Mouse (Mus musculus): Measurements from ENCODE around the gene Dcun1d2.
A peak's percentile ranks its signal among the peaks of the same experiment; 100 is the strongest.

Gene Dcun1d2

DNA sequence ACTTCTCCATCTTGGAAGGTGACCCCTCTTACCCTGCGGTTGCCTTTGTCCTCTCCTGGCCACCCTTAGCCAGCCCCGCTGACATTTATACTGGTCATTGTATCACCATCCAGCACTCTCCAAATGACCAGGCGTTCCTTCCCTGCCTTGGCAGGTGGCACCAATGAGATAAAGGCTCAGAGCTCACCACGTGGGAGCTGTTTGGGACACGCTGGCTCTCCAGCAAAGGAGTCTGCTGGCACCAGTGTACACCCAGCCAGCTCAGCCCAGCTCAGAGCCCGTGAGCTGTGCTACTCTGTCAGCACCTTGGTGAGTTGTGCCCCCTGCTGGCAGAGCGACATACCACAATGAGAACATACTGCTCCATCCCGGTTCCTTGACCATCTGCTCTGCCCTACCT, 33.9 kb downstream of the Dcun1d2 start, which contains the start of gene Adprhl1:
Gene Adprhl1 (minus strand): TSS at position 144 of the 400 bp plus-strand sequence.
- peak; percentile 60 to 69 for DNase-seq (ENCODE audit: low spot score in 2 of 2)

DNA sequence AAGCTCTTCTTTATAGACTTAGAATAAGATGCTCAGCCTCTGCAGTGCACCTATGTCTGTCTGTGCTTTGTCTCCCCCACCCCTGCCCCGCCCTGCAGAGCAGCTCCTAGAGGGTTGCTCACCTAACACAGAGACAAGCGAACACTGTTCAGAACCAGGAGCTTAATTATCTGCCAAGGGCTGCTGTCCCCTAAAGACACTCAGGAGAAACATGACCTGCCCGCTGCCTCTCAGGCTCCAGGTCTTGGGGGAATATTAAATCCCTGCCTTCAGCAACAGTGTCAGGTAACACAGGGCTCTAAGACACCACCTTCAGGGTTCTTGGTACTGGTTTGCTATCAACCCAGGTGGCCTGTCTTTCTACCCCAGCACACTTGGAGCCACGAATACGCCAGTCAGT, 34.5 kb downstream of the Dcun1d2 start:
- no peak for DNase-seq (ENCODE audit: low spot score in 2 of 2)

DNA sequence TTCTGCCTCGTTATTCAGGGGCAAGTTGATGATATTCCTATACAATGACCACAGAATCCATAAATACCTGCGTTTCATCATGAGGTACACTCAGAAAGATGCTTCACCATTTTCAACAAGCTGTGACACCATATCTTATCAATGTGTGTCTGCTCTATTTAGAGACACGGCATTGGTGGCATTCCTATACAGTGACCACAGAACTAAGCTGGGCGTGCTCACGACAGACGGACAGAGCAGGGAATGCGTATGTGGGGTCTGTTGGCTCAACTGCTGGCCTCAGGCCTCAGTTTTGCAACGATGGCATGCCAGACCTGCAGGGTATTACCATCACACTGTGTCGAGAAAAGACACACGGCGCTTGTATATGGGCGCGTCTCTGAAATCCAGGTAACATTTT, 35.1 kb downstream of the Dcun1d2 start:
- no peak for DNase-seq (ENCODE audit: low spot score in 2 of 2)

- no peak for DNase-seq (ENCODE audit: low spot score in 2 of 2)
Measured at GRCm38 (mm10) chr8:13244343-13244880, 43.5 kb downstream of the Dcun1d2 start.

GRCm38 (mm10) chr8:13242985-13243870, 44.7 kb downstream of the Dcun1d2 start:
- no peak for DNase-seq (ENCODE audit: low spot score in 2 of 2)

GRCm38 (mm10) chr8:13240691-13241090, 47.2 kb downstream of the Dcun1d2 start:
- DNase-seq (ENCODE audit: low spot score in 2 of 2), result no peak

GRCm38 (mm10) chr8:13240055-13240454, 47.9 kb downstream of the Dcun1d2 start:
- DNase-seq (ENCODE audit: low spot score in 2 of 2), result no peak

- DNase-seq (ENCODE audit: low spot score in 2 of 2), result no peak
Measured at GRCm38 (mm10) chr8:13234803-13235202, 53.1 kb downstream of the Dcun1d2 start.

DNA sequence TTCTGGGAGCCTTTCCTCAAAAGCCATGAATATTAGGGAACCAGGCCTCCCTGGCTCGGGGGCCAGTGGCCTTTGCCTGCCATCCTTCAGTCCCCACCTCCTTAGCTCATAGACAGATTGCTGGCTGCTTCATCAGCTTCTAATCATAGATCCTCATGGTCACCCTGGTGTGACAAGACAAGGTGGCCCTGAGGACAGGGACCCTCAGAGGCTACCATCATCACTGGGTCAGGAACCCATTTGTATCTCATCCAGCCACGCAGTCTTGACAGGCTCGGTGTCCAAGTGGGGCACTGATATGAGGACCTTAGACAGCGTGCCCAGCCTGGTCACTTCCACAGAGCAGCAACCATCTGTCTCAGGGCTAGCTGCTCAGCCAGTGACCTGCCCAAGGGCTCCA, 57.5 kb downstream of the Dcun1d2 start:
- DNase-seq (ENCODE audit: low spot score in 2 of 2), result no peak

GRCm38 (mm10) chr8:13229802-13230201, 58.1 kb downstream of the Dcun1d2 start:
- DNase-seq (ENCODE audit: low spot score in 2 of 2), result no peak

GRCm38 (mm10) chr8:13228923-13229610, 58.9 kb downstream of the Dcun1d2 start:
- no peak for DNase-seq (ENCODE audit: low spot score in 2 of 2)

GRCm38 (mm10) chr8:13227184-13227583, 60.7 kb downstream of the Dcun1d2 start:
- no peak for DNase-seq (ENCODE audit: low spot score in 2 of 2)

GRCm38 (mm10) chr8:13226288-13226687, 61.6 kb downstream of the Dcun1d2 start:
- peak in 1 of 2 experiments; percentile 28 for DNase-seq (ENCODE audit: low spot score in 2 of 2)

DNA sequence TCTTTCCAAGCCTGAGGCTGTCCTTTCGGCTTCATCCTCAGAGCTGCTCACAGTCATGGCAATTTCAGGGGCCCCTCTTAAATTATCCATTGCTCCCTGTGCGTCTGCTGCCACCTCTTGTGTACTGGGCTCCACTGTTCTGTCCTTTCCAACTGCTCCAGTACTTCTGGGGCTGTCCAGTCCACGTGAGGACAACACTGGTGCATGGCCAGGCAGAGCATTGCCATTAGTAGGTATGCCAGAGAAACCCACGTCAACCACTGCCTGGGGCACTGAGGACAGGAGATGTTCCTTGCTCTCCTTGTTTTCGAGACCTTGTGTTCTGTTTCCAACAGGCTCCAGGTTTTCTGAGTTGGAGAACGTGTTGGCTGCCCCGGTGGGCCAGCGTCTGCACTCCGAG, 63.5 kb downstream of the Dcun1d2 start:
- no peak for DNase-seq (ENCODE audit: low spot score in 2 of 2)

- no peak for DNase-seq (ENCODE audit: low spot score in 2 of 2)
Measured at GRCm38 (mm10) chr8:13218441-13218840, 69.5 kb downstream of the Dcun1d2 start.

- DNase-seq (ENCODE audit: low spot score in 2 of 2), result no peak
Measured at GRCm38 (mm10) chr8:13217986-13218385, 69.9 kb downstream of the Dcun1d2 start.

DNA sequence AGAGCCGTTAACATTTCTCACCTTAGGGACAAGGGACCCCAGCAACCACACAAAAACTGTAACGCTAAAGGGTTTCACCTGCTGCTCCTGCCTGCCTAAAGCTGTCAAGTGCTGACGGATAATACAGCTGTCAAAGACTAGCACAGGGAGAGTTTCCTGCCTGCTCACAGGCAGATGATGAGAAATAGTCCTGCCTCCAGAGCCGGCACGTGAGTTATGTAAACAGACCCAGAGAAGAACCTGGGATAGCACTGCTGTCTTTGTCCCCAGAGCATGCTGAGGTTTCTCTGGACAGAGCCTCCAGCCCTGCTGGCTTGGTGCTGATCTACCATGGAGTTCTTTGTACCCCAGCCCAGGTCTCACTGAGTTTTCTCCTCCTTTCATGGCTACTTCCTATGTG, 70.8 kb downstream of the Dcun1d2 start:
- no peak for DNase-seq (ENCODE audit: low spot score in 2 of 2)

- DNase-seq (ENCODE audit: low spot score in 2 of 2), result no peak
Measured at GRCm38 (mm10) chr8:13216386-13216785, 71.5 kb downstream of the Dcun1d2 start.

- DNase-seq (ENCODE audit: low spot score in 2 of 2), result peak; percentile 77 to 78
Measured at GRCm38 (mm10) chr8:13213479-13214268, 74.3 kb downstream of the Dcun1d2 start.

DNA sequence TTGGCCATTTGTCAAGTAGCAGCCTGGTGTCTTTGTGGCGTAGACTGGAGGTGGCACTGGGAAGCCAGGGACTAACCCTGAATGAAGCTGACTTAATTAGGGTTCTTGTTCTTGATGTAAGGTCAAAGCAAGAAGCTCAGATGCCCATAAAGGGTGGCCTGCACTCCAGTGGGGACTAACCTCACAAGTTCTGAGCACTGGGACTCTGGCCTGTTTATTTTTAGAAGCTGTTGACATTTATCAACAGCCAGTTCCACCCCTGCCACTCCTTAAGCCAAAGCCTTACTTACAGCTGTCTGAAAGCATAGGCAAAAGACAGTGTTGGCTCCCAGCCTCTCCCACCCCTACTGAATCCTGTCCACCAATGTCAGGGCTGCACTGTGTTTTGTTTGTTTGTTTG, 78.2 kb downstream of the Dcun1d2 start:
- DNase-seq (ENCODE audit: low spot score in 2 of 2), result no peak

DNA sequence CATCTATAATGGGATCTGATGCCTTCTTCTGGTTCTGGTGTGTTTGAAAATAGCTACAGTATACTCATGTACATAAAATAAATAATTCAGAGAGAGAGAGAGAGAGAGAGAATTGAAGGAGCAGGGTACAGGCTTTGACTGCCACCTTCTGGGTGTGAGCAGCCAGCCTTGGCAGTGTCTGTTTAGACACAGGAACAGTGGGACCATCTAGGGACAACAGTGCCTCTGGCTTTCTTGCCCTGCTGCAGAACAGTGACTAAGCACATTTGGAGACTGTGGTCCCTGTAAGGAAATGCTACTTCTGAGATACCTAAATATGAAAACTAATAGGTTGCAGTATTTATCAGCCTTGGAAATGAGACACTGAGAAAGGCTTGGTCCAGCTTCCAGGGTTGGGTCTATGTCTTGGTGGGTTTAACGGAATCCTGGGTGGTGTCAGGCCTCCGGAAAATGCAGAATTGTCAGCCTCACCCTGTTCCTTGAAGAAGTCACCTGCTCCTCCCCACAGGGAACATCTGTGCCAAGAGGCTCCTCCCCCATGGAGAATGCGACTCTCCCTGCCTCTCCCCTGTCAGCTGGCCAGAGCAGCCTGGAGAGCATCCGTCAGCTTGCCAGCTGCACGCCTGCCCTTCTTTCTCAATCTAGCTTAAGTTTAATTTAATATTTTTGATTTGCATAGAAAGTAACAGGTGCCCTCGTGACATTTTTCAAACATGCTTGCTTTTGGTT, 79.1 kb downstream of the Dcun1d2 start:
- no peak for DNase-seq (ENCODE audit: low spot score in 2 of 2)
